Mouse (Mus musculus) NIH3T3 (cell line): Measurements from ENCODE around the gene Efna1.

Source experiments
- DNase-seq: peaks from one replicate; pipeline ENCODE4 v3.0.0-alpha.2; 2012; ENCODE audit warnings: low read depth

The Efna1 gene

DNA sequence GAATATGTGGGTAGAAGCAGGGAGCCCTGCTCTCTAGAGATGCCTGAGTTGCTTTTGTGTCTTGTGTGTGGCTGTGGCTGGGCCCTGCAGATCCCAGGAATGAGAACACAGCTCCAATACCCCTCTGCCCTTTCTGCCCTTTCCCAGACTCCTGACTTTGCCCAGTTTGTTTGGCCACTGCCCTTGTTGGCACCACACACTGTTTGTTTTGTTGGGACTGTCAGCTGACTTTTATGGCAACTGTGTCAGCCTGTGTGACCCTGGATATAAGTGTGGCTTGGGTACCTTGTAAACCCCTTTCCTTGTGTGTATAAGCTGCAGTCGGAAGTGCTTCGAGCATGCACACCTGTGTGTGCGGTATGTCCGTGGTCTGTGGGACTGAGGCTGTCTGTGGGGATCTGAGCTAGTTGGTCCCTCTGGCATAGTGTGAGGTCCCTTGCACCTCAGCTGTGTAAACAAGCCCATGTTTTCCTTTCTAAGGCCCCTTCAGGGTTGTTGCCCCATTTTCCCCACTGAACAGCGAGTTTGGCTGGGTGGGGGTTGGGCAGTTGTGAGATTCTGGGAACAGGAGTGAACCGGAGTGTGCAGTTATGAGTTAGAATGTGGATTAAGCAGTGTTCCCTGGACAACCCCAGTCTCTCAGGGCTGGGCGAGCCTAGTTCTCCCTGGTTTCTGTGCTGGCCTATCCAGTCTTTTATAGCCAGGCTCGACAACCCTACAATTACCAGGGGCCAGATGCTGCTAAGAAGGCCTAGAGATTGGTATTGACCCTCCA, 24.8 kb upstream of the Efna1 start:
- no peak for DNase-seq

DNA sequence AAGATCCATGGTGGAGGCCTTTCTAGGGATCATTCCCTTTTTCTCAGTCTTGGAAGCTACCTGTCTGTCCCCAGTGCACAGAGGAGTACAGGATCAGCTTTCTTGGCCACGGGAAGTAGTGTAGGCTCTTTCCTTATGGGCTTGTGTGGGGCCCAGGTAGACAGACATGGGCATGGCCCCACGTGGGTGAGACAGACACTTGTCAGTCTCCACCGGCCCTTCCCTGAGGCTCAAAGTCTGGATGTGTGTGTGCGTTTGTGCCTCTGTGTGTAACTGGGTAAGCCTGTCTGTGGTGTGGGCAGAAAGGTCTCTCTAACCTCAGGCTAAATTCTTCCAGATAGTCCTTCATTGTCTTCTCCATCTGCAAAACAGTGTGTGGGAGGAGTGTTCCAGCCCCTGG, 24.2 kb upstream of the Efna1 start:
- no peak for DNase-seq

DNA sequence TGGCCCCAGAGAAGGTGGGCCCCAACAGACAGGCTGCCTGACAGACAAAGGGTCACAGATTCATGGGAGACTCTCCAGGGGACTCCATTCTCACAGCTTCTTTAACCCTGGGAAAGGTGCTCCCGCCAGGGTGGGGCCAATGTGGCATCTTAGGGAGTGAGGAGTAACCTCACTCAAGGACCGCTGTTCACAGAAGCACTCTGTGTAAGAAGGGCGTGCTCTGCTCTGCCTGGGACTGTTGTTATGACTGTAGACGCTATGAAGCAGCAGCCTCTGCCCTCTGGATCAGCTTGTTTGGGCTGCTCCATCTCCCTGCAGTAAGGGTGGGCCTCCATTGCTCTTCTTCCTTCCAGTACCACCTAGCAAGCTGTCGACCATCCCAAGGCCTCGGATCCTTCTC, 23.5 kb upstream of the Efna1 start:
- DNase-seq: no peak

DNA sequence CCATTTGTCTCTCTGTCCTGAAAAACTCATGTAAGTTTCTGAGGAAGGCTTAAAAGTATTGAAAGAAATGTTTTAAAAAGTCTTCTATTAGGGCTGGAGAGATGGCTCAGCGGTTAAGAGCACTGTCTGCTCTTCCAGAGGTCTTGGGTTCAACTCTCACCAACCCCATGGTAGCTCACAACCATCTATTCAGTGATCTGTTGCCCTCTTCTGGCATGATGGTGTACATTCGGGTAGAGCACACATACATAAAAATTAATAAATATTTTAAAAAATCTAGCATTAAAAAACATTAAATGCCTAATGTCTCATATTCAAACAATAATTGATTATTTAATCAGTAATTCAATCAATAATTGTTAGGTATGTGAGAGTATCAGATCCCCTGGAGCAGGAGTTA, 19.6 kb upstream of the Efna1 start:
- peak; percentile 36 for DNase-seq

DNA sequence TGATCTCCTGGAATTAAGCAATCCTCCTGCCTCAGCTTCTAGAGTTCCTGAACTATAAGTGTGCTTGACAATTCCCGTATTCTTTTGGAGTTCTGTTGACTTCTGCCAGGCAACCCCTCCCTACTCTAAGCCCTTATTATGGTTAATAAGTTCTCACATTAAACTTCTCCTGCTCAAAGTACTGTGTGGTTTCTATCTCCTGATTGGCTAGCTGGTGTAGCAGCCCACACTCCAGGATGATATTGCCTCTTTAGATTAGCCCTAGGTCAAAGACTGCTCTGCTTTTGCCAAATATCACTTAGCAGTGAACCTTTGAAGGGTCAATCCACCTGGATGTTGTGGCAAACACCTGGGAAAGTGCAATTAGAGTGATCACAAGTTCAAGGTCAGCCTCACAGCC, 19.1 kb upstream of the Efna1 start:
- DNase-seq: no peak

DNA sequence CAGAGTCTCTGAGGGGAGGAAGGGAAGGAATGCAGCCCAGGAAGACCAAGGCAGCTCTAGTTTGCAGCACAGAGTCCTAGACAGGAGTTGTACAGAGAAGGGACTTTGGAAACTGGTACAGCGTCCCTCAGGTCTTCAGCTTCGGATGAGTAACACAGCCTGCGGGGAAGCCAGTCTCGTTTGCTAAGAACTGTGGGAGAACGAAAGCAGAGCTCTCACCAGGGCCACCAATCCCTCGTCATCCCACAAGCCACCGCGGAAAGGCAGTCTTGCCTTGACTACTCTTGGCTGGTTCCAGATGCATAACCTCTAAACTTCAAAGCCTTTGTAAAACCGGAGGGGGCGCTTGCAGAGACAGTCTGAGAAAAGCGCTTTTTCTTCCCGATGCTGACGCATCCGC, 18.6 kb upstream of the Efna1 start:
- peak; percentile 43 for DNase-seq

DNA sequence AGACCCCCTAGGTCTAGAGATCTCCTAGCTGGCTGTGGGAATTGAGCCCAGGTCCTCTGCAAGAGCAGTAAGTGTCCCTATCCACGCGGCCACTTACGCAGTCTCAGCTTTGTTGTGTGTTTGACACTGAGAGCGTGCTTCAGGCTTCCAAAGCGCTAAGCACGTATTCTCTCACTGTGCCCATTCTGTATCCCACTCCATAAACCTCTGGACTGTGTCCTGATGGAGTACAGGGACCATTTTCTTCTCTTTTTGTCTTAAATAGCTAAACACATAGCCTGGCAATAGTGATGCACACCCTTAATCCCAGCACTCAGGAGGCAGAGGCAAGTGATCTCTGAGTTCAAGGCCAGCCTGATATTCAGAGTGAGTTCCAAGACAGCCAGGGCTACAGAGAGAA, 18.0 kb upstream of the Efna1 start:
- DNase-seq: no peak

DNA sequence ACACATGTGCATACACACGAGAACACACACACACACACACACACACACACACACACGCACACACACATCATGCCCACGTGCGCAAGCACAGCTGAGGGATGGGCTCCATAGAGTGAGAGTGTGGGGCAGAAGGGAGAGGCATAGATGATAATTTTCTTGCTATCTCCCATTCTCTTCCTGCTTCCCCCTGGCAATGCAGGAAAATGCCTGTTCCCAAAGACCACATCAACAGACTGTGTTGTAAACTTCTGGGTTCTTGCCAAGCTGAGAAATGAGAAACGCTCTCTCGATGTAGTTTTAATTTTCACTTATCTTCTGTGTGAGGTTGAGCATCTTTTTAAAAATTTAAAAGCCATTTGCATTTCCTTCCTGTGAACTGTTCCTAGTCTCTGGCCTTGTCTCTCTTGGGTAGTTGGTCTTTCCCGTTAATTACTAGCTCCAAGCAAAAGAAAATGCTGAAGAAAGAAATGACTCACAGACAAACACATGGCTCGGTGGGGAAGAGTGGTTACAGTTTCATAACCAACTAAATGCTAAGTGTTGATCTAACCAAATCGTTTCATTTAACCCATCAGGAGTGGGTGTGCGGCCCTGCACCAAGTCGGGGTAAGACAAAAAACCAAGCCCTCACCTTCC, 15.9 kb upstream of the Efna1 start:
- DNase-seq: peak; percentile 53

DNA sequence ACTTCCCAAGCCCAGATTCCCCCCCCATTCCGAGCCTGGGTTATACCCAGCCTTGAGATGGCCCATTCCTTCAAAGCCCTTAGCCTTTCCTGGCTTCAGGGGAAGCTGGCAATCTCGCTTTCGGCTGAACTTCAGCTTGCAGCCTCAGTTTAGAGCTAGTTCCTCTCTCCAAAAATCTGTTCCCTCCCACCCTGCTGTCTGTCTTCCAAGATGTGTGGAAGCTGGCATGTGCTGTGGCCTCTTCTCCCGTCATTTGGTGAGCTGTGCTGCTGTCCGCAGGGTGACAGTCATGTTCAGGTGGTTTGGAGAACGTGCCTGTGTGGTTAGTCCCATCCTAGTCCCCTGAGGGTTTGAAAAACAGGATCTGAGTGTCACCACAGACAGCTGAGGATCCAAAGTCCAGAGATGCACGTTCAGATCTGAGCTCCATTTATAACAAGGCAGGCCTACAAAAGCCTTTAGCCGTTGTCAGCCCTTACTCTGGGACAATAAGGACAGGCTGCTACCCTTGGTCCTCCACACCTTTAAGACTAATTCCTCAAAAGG, 14.8 kb upstream of the Efna1 start:
- DNase-seq: no peak

DNA sequence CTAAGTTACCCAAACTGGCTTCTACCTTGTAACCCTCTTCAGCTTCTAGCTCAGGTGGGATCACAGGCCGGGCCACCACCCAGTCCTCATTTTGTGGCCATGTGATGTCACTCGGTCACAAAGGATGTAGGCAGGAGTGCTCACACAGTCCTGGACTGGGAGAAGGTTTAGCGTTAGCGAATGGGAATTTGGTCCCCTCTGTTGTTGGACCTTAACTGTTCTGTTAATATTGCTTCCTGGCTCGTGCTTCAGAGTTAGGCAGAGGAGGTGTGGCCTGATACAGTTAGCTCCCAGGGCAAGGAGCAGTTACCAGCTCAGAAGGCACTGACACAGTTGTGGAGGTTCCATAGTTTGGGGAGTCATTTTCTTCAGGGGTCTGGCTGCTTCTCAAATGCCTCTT, 13.3 kb upstream of the Efna1 start:
- DNase-seq: no peak

DNA sequence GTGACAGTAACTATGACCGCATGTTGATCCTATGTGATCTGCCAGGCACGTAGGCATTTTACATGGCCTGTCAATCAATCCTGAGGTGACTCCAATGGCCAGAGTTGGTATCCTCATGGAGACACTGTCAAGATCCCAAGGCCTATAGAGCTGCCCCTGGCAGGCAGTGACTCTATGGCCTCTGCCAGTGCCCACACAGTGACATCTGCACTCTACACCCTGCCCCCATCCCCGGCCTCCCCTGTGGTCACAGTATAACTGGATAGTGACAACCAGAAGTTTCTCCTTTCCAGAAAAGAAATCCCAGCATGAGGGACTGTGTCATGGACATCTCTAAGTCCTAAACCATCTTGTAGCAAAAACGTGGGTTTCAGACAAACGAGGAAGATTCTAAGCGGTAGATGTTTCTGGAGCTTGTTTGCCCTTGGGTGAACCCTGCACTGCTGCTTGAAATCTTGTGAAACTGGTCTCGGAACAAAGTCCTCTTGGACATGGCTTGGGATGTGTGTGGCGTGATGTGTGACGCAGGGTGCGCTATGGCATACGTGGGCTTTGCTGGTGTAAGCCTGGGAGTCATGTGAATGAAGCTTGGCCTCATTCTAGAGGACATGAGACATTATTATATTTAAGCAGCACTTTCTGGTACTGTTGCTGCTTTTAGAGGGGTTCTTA, 12.4 kb upstream of the Efna1 start:
- no peak for DNase-seq

DNA sequence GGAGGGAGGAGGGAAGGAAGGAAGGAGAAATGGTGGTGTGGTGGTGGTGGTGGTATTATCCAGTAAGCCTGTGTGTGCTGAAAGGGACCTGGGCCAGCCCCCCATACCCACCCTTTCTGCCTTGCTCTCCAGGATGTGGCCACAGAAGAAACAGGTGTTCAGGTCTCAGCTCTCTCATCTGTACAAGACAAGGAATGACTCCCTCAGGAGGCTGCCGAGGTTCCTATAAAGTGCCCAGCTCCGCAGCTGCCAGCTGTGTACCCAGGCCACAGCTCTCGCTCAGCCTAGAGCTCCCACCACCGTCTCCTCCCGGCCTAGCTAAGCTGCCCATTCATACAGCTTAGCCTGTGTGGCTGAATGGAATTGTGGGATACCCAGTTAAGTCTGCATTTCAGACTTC, 11.4 kb upstream of the Efna1 start:
- no peak for DNase-seq

DNA sequence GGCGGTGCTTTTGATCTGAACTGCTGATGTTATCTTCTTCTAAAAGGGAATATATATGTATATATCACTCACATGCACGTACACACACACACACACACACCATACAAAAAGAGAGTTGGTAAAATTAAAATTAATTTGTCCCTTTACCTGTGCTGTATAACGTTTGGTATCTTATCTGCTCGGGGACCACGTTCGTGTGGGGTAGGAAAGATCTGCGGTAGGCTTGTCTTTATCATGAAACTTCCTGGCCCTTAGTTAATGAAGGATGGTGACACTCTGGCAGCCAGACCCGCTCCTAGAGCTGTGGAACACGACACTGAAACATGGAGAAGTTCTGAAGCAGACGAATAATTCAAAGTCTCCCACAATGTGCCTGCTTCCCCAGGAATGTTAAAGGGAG, 10.9 kb upstream of the Efna1 start:
- DNase-seq: no peak

DNA sequence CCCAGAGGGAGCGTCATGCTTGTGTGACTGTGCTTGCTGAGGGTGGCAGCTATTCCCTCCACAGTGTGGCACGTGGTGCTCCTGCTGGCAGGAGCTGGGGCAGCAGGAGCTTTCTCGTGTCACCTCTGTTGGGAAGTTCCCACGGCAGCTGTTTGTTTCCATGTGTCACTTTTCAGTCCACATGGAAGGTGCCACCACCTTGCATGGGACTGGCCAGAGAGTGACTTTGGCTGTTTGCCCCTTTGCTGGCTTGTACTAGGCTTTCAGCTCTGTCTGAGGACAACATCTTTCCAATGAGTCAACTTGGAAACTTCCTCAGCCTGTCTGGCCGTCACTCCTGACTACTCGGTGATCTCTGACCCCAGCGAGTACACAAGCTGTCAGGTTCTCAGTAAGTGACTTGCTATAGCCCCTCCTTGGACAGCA, 7.6 kb upstream of the Efna1 start:
- peak; percentile 40 for DNase-seq

DNA sequence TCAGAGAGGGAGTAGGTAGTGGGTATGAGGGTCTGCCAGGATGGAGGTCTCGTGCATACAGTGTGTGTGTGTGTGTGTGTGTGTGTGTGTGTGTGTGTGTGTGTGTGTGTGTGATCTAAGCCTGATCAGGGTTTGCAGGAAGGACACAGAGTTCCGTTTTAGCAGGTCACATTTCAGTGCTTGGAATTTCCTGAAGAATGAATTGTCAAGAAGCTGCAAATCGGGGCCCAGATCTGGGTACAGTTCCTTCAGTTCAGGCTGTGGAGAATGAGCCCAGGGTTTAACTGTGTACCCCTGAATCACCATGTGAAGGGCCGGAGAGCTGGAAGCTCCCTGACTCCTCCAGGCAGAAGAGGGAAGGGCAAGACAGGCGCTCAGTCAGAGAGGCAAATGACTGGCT, 6.3 kb upstream of the Efna1 start:
- DNase-seq: no peak

DNA sequence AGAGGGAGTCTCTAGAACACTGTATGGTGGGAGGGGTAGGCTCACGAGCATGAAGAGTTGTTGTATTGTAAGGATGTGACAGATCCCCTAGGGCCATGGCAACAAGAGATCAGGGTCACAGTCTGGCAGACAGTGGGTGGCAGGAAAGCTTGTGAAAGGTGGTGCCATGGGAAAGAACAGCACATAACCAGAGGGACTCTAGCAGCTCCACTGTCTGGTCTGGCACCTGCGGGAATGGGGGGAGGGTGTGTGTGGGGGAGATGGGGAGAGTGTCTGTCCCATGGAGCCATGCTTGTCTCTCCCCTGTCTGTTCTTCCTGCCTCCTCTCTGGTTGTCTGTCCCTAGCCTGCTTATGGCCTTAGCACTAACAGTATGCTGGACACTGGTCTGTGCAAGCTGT, 4.6 kb upstream of the Efna1 start:
- no peak for DNase-seq

DNA sequence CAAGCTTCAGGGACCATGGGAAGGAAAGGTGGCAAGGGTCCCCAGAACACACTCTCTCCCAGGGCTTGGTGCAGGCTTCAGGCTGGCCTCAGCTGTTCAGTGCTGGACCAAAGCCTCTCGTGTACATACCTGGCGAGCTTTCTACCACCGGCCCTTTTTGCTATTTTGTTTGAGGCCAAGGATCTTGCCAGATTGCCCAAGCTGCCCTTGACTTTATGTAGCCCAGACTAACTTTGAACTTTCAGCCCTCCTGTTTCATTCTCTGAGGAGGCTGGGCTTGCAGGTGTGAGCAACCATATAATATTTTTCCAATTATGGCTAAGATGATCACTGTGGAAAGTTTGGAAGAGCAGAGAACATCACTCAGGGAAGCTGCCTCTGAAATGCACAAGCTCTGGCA, 3.3 kb upstream of the Efna1 start:
- no peak for DNase-seq

DNA sequence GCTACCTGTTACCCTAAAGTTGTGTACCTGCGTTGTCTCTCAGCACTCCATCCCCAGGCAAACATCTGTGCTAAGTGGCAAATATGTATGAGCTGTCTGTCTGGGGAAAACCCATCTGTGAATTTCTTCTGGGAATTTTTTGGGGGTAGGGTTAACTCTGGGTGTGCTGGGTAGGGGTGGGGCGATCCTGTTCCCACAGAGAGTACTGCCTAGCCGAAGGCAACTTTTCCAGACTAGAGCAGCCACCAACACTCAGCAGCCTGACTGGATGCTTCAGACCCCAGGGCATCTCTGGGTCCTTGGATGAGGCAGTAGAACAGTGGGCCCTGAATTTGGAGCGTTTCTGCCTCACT, 1.3 kb upstream of the Efna1 start:
- no peak for DNase-seq

DNA sequence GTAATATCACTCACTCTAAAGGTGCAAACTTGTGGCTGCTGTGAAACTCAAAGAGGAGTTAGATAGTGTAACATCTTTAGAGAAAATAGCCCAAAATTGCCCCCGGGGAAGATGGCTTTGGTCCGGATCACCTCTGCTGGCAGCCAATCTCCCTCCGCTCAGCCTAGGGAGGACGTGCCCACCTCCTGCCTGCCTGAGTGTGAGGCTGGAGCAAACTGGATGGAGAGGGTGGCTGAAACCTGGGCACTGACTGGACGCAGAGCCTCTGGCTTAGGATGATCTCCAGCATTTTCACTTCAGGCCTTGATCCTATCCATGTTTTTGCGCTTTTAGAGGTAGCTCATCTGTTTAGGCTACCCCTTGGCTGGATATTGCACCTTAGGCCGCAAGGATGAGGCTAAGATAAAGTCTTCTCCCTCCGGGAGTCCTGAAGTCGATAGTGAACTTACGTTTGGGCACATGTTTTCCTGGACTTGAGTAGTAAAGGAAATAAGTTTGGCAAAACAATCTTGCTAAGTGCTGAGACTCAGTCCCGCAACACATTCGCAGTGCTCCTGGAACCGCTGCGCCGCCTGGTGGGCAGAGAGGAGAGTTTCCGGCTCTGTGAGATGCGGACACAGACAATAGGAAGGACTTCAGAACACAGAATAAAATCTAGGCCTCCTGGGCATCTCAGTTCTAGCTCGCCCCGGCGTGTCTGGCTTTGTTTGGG, 793 bp upstream of the Efna1 start:
- peak; percentile 96 for DNase-seq

DNA sequence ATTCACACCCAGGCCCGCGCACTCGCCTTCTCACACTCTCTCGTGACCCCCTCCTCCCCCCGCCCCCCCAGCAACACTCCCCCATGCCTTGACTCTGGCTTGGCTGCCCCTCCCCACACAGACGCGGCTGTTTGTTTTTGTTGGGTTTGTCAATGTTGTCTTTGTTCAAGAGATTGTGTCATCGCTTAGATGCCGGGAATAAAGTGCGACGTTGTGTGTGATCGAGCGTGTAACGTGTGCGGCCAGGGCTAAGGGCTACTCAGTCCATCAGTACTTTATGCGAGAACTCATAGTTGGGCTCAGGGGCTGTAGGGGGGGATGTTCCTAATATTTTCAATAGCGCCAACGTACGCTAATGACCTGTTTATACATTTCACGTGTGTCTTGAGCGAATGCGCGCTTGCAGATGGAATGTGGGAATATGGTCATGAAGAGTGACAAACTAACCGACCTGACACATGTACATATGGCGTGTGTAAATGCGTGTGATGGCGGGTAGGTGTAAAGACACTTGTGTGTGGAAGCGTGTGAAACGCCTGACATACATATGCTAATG, 814 bp downstream of the Efna1 start:
- DNase-seq: peak; percentile 68

DNA sequence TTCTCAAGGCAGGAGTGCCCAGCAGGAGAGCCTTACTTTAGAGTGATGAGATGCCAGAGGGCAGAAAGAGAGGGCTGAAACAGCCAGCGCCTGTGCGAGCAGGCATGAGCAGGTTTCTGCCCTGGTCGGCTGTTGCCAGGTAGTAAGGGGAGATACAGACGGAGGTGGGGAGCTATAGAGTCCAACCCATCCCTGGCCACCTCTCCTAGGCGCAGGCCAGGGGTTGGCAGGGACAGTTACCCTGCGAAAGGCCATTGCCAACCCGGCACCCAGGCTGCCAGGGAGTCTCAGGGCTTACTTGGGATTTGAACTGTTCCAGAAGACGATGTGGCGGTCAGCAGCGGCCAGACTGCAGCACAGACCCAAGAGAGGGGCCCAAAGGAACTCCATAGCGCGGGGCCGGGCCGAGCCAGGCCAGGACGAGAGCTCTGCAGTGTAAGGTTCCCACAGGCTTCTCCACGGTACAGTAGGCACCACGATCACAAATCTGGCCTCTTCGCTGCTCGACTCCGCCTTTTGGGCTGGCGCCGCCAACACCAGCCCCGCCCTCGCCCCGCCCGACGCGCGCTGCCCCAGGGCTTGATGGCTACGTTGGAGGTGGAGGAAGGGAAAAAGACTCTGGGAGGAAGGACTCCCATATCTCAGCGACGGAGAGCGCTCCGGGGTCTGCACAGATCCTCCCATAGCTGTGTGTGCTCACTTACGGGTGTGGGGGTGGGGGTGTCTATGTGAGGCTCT, 1.6 kb downstream of the Efna1 start:
- peak; percentile 93 for DNase-seq

DNA sequence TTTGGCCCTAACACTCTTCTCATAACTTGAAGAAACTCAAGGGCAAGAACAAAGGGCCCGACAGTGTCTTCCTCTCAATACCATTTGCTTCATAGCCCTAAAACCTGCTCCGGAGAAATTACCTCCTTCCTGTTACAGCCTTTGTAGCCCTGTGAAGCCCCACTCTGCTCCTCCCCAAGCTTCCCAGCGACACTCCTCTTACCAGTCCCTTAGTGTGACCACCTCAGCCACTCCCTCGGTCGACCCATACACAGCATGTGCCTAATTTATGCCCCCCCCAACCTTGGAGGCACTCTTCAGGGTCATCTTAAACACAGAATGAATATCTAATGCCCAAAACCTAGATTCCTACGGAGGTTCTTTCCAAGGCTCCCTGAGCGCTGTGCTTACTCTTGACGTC, 2.3 kb downstream of the Efna1 start:
- DNase-seq: no peak
